In the genomic region with DNA sequence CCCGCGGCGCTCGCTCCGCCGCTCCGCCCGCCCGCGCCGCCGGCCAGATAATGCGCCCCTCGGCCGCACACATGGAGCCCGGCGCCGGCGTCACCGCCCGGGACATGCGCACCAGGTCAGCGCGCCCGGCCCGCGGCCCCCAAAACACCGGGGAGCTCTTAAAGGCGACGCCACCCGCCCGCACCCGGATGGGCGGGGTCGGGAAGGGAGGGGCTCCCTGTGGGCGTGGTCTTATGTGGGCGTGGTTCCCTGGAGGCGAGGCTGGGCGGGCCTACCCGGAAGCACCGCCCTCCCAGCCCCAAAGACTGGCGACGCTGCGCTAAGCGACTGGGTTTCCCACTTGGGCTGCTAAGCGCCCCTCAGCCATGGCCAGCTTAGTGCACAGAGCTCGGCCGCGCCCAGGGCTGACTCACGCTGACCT, we compare ENCODE assay signal across 8 mouse cellular contexts. TPM values are rescaled to one million over a fixed set of nuclear protein-coding genes. Genes with fewer than 3 reads are reported as not detected.
DNase-seq lines count a peak whose midpoint lies in the region; TF ChIP-seq lines count a peak whose summit lies in the region.

No protein-coding gene starts in this region.

- peak; percentile 85 for DNase-seq in WW6 (ENCODE audit: low read depth, low spot score)
- peak; percentile 78 to 92 for DNase-seq in cerebellum, postnatal 4 days (ENCODE audit: low spot score in 2 of 2)
- peak; percentile 98 for DNase-seq in gastrocnemius, adult 2 months
- peak; percentile 71 for DNase-seq in hindlimb bud, embryonic 11.5 days (ENCODE audit: extremely low spot score, low read depth, low spot score)
- peak; percentile 79 to 90 for DNase-seq in left cerebral cortex, adult 8-10 months (ENCODE audit: low spot score in 2 of 2)
- peak; percentile 93 to 94 for DNase-seq in right cerebral cortex, postnatal 10 days (ENCODE audit: low spot score in 2 of 2)
- peak; percentile 98 for DNase-seq in urinary bladder, postnatal 25 days (ENCODE audit: low spot score)

- H3K27ac ChIP-seq in gastrocnemius, adult 2 months = peak overlapping the region; percentile 98

- peaks cover 31% of the 10 kb centered on the region for H3K36me3 ChIP-seq in megakaryocyte, embryonic 14.5 days (replicated peaks; ENCODE audit: low read length)

- no peaks in the 10 kb centered on the region for H3K9me3 ChIP-seq in megakaryocyte, embryonic 14.5 days

- H3K4me3 ChIP-seq in gastrocnemius, adult 2 months = peak overlapping the region; percentile 100
- H3K4me3 ChIP-seq in megakaryocyte, embryonic 14.5 days (replicated peaks) = peak overlapping the region; percentile 97

- H3K27me3 ChIP-seq in megakaryocyte, embryonic 14.5 days (replicated peaks) = no peaks in the 10 kb centered on the region

- H3K4me1 ChIP-seq in megakaryocyte, embryonic 14.5 days = peaks cover 90% of the 10 kb centered on the region

- no peak for TF ChIP-seq CTCF in gastrocnemius, adult 2 months (IDR thresholded peaks at IDR 0.05)

- intact Hi-C loops in gastrocnemius, adult 2 months (cut with DNase I) = loop anchor here (2.0 kb wide), 1 partner anchor 21 kb away; no protein-coding TSS in a partner anchor

RNA-seq across cellular contexts. Expression of gene Gatad2a, which starts 22.0 kb away (rescaled TPM):
- total RNA-seq in gastrocnemius, adult 2 months (2021) = 10 to 100 TPM; 26.5 to 32.6 TPM
- 10 to 100 TPM; 29.7 to 38.2 (median 30.4) TPM for total RNA-seq in left cerebral cortex, adult 8-10 months (2022)
- polyA plus RNA-seq in megakaryocyte, embryonic 14.5 days (2012; ENCODE audit: insufficient read depth, low replicate concordance) = 83.9 and 88.5 TPM in 2 replicates

Comparison
In these comparisons a context has a peak if more than half of its experiments do, and no peak if none do; other contexts are left out.
1. Peak in every context shown above with its lines: DNase-seq, H3K4me3 ChIP-seq and H3K27ac ChIP-seq.